Comparison of ENCODE assay signal across 13 mouse cellular contexts in the genomic region with DNA sequence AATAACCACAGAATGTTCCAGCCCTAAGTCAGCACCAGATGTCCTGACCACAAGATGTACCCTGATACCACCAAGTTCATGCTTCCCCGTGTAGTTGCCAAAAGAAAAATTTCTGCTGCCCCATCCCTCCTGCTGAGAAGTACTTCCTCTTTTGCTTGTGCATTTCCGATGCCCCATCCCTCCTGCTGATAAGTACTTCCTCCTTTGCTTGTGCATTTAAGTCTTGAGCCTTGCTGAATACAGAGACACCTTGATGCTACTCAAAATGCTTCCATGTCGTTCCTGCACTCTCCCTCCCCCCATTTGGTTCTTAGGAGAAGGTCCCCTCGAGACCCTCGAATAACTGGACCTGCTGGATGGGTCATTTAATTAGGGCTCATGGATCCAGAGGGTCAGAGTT. TPM values are rescaled to one million over a fixed set of nuclear protein-coding genes. Genes with fewer than 3 reads are reported as not detected.
"Had no signal": no experiment of that assay in that cellular context is flagged by ENCODE, and none has a peak within 500 bp of the region (broad histone marks: within the 10 kb centered on the region; RNA-seq: fewer than 3 reads in every experiment).

No protein-coding gene starts in this region.

RNA-seq across cellular contexts. Expression of gene Upk1b, which starts 7.7 kb away (rescaled TPM):
- polyA plus RNA-seq: neural tube, embryonic 14.5 days had no signal

RNA-seq across cellular contexts. Expression of gene 4930435E12Rik, which starts 20.8 kb away (rescaled TPM):
- total RNA-seq: neutrophil, adult 5-6 weeks had no signal
- polyA plus RNA-seq: neural tube, embryonic 13.5 days; neural tube, embryonic 14.5 days; neural tube, embryonic 15.5 days; small intestine, adult 2 months; spleen, adult 2 months; stomach, embryonic 14.5 days; stomach, embryonic 15.5 days; stomach, embryonic 16.5 days; stomach, postnatal 0 days; thymus, adult 2 months; thymus, postnatal 0 days; urinary bladder, adult 2 months had no signal
